Mouse (Mus musculus) liver, adult 2 months (tissue): ENCODE results near the gene Wwox. TPM values are rescaled to one million over a fixed set of nuclear protein-coding genes. Genes with fewer than 3 reads are reported as not detected.

Experiments
- DNase-seq: peaks from one replicate; pipeline ENCODE4 v3.0.0-alpha.2; 2011; ENCODE audit warnings: low read depth, low spot score; ENCODE audit errors: extremely low read depth
- H3K27ac ChIP-seq: fragments of 200-500 bp; replicated peaks from 2 replicates; pipeline ENCODE4 v1.5.1; 2012; ENCODE audit warnings: low read depth, mild to moderate bottlenecking, control low read depth, inconsistent platforms, low read length; ENCODE audit not compliant: insufficient read depth
- H3K27me3 ChIP-seq: fragments of 200-500 bp; 2 replicates; pipeline ENCODE4 v1.6.1; 2012; ENCODE audit warnings: mild to moderate bottlenecking, moderate library complexity, low read length, inconsistent platforms; ENCODE audit not compliant: control insufficient read depth, insufficient read depth
- H3K36me3 ChIP-seq: fragments of 200-500 bp; 2 replicates; pipeline ENCODE4 v1.6.1; 2012; ENCODE audit warnings: low read length, inconsistent platforms; ENCODE audit not compliant: control insufficient read depth, insufficient read depth
- H3K4me1 ChIP-seq: fragments of 200-500 bp; 2 replicates; pipeline ENCODE4 v1.6.1; 2011; ENCODE audit warnings: low read length; ENCODE audit not compliant: control insufficient read depth, insufficient read depth
- H3K4me3 ChIP-seq: fragments of 200-500 bp; 2 replicates; pipeline ENCODE4 v1.5.1; 2011; ENCODE audit warnings: low read depth, mild to moderate bottlenecking, control low read depth, low read length, moderate library complexity; ENCODE audit not compliant: insufficient read depth
- H3K79me2 ChIP-seq: fragments of 200-500 bp; 2 replicates; pipeline ENCODE4 v1.6.1; 2012; ENCODE audit warnings: inconsistent platforms, mild to moderate bottlenecking, low read length, moderate library complexity; ENCODE audit not compliant: control insufficient read depth, insufficient read depth
- H3K9ac ChIP-seq: fragments of 200-500 bp; 2 replicates; pipeline ENCODE4 v1.6.1; 2012; ENCODE audit warnings: low read depth, mild to moderate bottlenecking, control low read depth, inconsistent platforms, low read length
- CTCF ChIP-seq: fragments of 200-500 bp; IDR thresholded peaks from 2 replicates; pipeline ENCODE4 v1.5.1; 2011; ENCODE audit warnings: low read depth, low read length, control low read depth
- POLR2A ChIP-seq: fragments of 200-500 bp; IDR thresholded peaks from 2 replicates; pipeline ENCODE4 v1.6.1; 2011; ENCODE audit warnings: low read length, control low read depth; ENCODE audit not compliant: insufficient read depth; ENCODE audit errors: extremely low read depth
- WGBS: fragments of 180-500 bp; shearing (Covaris S2); methylation state at CpG from one replicate; pipeline ENCODE4 v1.1.7; 2018; 5-methylcytosine and 5-hydroxymethylcytosine counted together
- polyA plus RNA-seq: library from polyadenylated mRNA; depleted of rRNA; stranded (reverse); fragments of >200 nt; gene quantifications from 2 replicates; pipeline ENCODE4 v1.2.3, GENCODE M21; 2012
- total RNA-seq: library from RNA; depleted of rRNA; stranded (reverse); fragments of >200 nt; gene quantifications from 2 replicates; pipeline ENCODE4 v1.2.3, GENCODE M21; 2014

Gene Wwox
- total and polyA plus RNA-seq, 2 experiments, result 7.2 to 10.0 TPM

DNA sequence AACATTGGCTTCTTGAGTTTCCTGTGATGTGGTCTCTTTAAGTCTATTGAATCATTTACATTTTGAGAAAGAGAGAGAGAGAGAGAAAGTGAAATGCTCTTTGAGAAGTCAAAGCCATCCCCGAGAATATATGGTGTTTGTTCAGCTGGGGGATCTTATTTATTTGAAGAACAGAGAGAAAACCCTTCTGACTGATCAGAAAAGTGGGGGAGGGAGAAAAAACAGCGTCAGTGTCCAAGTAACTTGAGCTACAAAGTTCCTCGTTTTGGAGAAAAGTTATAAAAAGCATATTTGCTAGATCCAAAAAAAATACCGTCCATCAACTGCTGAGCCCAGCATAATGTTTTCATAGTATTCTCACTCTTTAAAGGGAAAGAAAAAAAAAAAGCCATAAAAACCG is 283.2 kb downstream of the Wwox start:
- Histone ChIP-seq H3K9ac (no peak overlapping the region), H3K4me3 (no peak overlapping the region), H3K27me3 (no peaks in the 10 kb centered on the region), H3K4me1 (no peaks in the 10 kb centered on the region), H3K27ac (no peak overlapping the region), H3K36me3 (no peaks in the 10 kb centered on the region), H3K79me2 (no peaks in the 10 kb centered on the region)
- 75% methylated on average over 5 of the region's 5 CpGs for WGBS
- TF ChIP-seq CTCF (no peak), POLR2A (no peak)
- no peak for DNase-seq

DNA sequence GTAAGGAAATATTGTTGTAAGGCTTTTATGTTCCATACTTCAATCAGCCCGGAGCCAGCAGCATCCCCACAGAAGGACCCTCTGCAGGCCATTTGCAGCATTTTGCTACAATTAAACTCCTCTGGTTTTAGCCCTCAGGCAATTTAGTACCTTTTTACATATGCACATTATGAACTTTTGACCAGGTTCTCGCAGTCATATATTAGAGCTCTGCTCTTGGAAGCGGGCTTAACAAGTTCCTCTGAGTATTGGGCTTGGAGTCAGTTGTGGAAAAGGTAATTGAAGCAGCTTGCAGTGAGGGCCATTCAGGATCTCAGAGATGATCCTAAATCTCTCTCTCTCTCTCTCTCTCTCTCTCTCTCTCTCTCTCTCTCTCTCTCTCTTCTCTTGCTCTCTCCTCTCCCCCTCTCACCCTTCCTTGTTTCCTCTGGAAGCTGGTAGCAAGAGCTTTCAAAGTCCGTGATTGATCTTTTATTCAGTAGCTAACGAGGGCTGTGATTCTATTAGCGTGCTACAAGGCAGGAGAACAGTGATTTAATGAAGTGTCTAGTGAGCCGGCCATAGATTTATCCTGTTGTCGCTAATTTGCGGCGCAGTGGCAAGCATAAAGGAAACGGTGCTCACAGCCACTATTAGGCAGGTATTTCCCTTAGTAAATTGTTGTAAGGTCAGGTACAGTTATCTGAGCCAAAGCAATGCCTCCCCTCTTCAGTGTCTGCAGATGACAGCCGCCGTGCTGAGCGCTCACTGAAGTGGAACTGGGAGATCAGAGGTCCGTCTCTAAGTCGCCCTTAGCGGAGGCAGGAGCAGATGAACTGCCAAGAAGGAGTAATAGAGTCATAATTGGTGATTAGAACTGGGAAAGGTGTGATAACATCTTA is 292.0 kb downstream of the Wwox start:
- Histone ChIP-seq H3K79me2 (no peaks in the 10 kb centered on the region), H3K27me3 (no peaks in the 10 kb centered on the region), H3K4me1 (no peaks in the 10 kb centered on the region), H3K4me3 (no peak overlapping the region), H3K36me3 (no peaks in the 10 kb centered on the region), H3K9ac (no peak overlapping the region), H3K27ac (no peak overlapping the region)
- 87% methylated on average over 17 of the region's 17 CpGs for WGBS
- DNase-seq, result no peak
- no peak for TF ChIP-seq POLR2A
- no peak for TF ChIP-seq CTCF

DNA sequence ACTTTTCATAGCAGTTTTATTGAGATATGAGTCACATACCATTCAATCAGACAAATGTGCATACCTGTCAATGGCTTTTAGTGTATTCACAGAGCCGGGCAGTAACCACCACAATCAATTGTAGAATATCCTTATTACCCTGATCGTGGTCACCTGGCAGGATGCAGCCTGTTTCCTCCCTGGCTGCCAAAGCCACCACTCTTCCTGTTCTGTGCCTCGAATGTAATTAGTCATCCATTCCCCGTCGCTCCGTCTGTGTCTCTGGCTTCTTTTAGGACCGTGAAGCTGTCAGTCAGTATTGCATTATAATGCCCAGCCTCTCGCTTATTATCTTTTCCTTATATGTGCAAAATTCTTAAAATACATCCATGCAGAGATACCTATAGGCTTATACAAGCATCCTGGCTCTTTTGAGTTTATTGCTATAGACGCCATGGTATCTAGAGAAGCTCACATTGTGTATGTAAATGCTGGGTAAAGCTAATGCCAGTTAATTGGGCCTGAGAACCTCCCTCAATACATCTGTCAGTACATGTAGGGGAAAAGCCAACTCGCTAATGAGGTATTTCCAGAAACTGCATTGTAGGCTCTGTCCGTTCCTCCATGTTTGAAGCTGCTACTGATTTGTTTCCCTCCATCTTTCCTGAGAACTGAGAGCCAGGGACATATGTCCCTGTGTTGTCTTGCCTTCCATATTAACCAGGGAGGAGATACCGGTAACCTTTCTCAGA is 303.9 kb downstream of the Wwox start:
- H3K4me3 ChIP-seq, result no peak overlapping the region
- H3K36me3 ChIP-seq, result no peaks in the 10 kb centered on the region
- H3K4me1 ChIP-seq, result no peaks in the 10 kb centered on the region
- H3K9ac ChIP-seq, result no peak overlapping the region
- no peak for TF ChIP-seq CTCF
- no peak for TF ChIP-seq POLR2A
- H3K27ac ChIP-seq, result no peak overlapping the region
- WGBS, result 77% methylated on average over 12 of the region's 12 CpGs
- no peaks in the 10 kb centered on the region for H3K79me2 ChIP-seq
- H3K27me3 ChIP-seq, result no peaks in the 10 kb centered on the region
- DNase-seq, result no peak

DNA sequence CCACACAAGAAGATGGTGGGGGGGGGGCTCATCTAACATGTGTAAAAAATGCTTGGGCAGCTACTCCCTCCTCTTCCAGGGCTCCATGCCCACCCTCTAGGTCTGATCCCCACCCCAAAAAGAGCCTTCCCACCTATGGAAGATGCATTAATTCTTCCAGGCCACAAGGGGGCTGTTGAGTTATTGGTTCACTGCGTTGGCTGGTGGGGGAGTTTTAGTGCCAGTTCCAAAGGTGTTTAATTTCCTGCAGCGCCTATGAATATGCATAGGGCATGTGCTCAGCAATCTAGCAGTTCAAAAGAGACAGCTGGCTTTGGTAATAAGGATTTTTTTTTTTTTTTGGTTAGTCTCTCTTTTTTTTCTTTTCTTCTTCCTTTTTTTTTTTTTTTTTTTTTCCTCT is 306.9 kb downstream of the Wwox start:
- peaks cover 3% of the 10 kb centered on the region for H3K4me1 ChIP-seq
- H3K27ac ChIP-seq, result no peak overlapping the region
- no peaks in the 10 kb centered on the region for H3K36me3 ChIP-seq
- H3K9ac ChIP-seq, result no peak overlapping the region
- no peaks in the 10 kb centered on the region for H3K79me2 ChIP-seq
- TF ChIP-seq CTCF (no peak), POLR2A (no peak)
- no peak overlapping the region for H3K4me3 ChIP-seq
- WGBS, result 79% methylated on average over 2 of the region's 2 CpGs
- DNase-seq, result no peak
- H3K27me3 ChIP-seq, result no peaks in the 10 kb centered on the region

DNA sequence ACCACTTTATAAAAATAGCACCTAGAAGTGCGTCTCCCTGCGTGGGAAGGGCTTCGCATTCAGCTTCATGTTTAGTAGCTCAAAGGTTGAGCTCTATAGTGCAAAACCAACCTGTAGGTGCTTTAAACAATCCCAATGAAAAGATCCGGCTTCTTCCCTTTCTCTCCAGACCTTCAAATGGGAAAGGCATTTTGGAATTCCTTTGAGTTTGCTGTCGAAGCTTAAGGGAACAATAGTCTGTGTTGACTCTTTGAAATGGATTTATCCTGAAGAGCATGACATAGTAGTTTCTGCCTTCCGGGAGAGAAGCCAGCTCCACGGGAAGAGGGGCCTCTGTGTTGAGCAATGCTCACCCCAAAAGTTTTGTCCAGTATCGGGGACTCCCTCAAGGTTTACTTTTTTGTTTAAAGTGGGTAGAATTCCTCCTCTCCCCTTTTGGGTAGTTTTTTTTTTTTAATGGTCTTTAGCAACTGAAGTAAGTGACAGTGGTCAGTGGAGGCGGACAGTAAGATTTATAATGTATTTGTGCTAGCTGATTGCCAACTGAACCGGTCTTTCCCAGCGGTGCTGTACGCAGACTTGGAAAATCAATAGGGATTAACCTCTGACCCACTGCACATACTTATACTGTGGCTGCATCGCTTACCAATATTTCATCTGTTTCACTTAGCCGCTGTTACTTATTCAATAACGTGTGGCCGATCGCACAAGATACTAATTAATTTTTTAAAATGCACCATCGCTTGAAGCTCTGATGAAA is 312.1 kb downstream of the Wwox start:
- Histone ChIP-seq H3K79me2 (no peaks in the 10 kb centered on the region), H3K27ac (no peak overlapping the region), H3K36me3 (no peaks in the 10 kb centered on the region), H3K9ac (no peak overlapping the region), H3K27me3 (no peaks in the 10 kb centered on the region), H3K4me3 (no peak overlapping the region), H3K4me1 (peaks cover 7% of the 10 kb centered on the region)
- 29% methylated on average over 18 of the region's 18 CpGs for WGBS
- TF ChIP-seq POLR2A (no peak), CTCF (no peak)
- DNase-seq, result peak; percentile 88
